Mouse (Mus musculus) liver, postnatal 0 days (tissue): ENCODE results near the gene Git2. TPM values are rescaled to one million over a fixed set of nuclear protein-coding genes. Genes with fewer than 3 reads are reported as not detected.

ENCODE experiments used
- ATAC-seq: fragments of 200-750 bp; cut with Nextera tagmentation; 2 replicates; pipeline ENCODE4 v1.8.0; 2017; ENCODE audit warnings: mild to moderate bottlenecking, moderate library complexity
- DNase-seq: peaks from one replicate; pipeline ENCODE4 v3.0.0-alpha.2; 2016
- H3K27ac ChIP-seq: fragments of 300-500 bp; sonication (generic); 2 replicates; pipeline ENCODE4 v1.5.1; 2014; ENCODE audit warnings: antibody characterized with exemption, moderate library complexity, mild to moderate bottlenecking, low read depth
- H3K27me3 ChIP-seq: fragments of 300-500 bp; sonication (generic); 2 replicates; pipeline ENCODE4 v1.6.1; 2014; ENCODE audit warnings: low read length, control low read depth, mixed read lengths; ENCODE audit not compliant: insufficient read depth
- H3K36me3 ChIP-seq: fragments of 300-500 bp; sonication (generic); replicated peaks from 2 replicates; pipeline ENCODE4 v1.6.1; 2014; ENCODE audit warnings: mild to moderate bottlenecking, control low read depth, low read length, moderate library complexity, mixed read lengths; ENCODE audit not compliant: insufficient read depth
- H3K4me1 ChIP-seq: fragments of 300-500 bp; sonication (generic); 2 replicates; pipeline ENCODE4 v1.6.1; 2014; ENCODE audit warnings: antibody characterized with exemption, mild to moderate bottlenecking, control low read depth; ENCODE audit not compliant: insufficient read depth
- H3K4me2 ChIP-seq: fragments of 300-500 bp; sonication (generic); 2 replicates; pipeline ENCODE4 v1.6.1; 2014; ENCODE audit warnings: low read depth, mild to moderate bottlenecking, low read length, moderate library complexity, mixed read lengths
- H3K4me3 ChIP-seq: fragments of 300-500 bp; sonication (generic); 2 replicates; pipeline ENCODE4 v1.5.1; 2014; ENCODE audit warnings: low read depth, low read length
- H3K9ac ChIP-seq: fragments of 300-500 bp; sonication (generic); replicated peaks from 2 replicates; pipeline ENCODE4 v1.6.1; 2014; ENCODE audit warnings: mild to moderate bottlenecking, moderate library complexity
- H3K9me3 ChIP-seq: fragments of 300-500 bp; sonication (generic); 2 replicates; pipeline ENCODE4 v1.6.1; 2016; ENCODE audit warnings: mild to moderate bottlenecking, control low read depth, low read length, mixed read lengths
- CTCF ChIP-seq: sonication (generic); IDR thresholded peaks from 2 replicates; pipeline ENCODE4 v1.5.1; 2016; ENCODE audit warnings: antibody characterized with exemption, low read depth
- EP300 ChIP-seq: IDR thresholded peaks from 2 replicates; pipeline ENCODE4 v1.6.1; 2016; ENCODE audit warnings: antibody characterized with exemption, low read depth, mild to moderate bottlenecking
- WGBS: fragments of 180-500 bp; shearing (Covaris S2); extraction: QIAGEN DNeasy Blood & Tissue Kit; methylation state at CpG from one replicate; pipeline ENCODE4 v1.1.7; 2014; ENCODE audit not compliant: insufficient replicate concordance; 5-methylcytosine and 5-hydroxymethylcytosine counted together
- polyA plus RNA-seq: library from polyadenylated mRNA; unstranded; fragments of >200 nt; fragmentation: Nextera tagmentation; extraction: Ambion mirVana; gene quantifications from 2 replicates; pipeline ENCODE4 v1.2.1, GENCODE M21; 2015

Git2 gene
- polyA plus RNA-seq, 1 experiment from 2014 or later, result 11.1 TPM

GRCm38 (mm10) chr5:114747521-114747920, 27.8 kb downstream of the Git2 start:
- WGBS, result 86% methylated on average over 5 of the region's 5 CpGs
- no peak for ATAC-seq
- peaks cover 85% of the 10 kb centered on the region for H3K36me3 ChIP-seq

GRCm38 (mm10) chr5:114746886-114747285, 28.4 kb downstream of the Git2 start:
- peaks cover 85% of the 10 kb centered on the region for H3K36me3 ChIP-seq
- no peak overlapping the region for H3K27ac ChIP-seq
- no peak overlapping the region for H3K4me3 ChIP-seq
- 84% methylated on average over 4 of the region's 4 CpGs for WGBS
- H3K9ac ChIP-seq, result no peak overlapping the region
- H3K4me1 ChIP-seq, result no peaks in the 10 kb centered on the region
- no peak overlapping the region for H3K4me2 ChIP-seq
- no peaks in the 10 kb centered on the region for H3K9me3 ChIP-seq
- H3K27me3 ChIP-seq, result no peaks in the 10 kb centered on the region
- DNase-seq, result no peak
- no peak for ATAC-seq
- no peak for TF ChIP-seq EP300
- no peak for TF ChIP-seq CTCF

More at GRCm38 (mm10) chr5:114747521-114747920, 27.8 kb downstream of the Git2 start:
- TF ChIP-seq EP300, result no peak
- H3K4me1 ChIP-seq, result no peaks in the 10 kb centered on the region
- H3K27ac ChIP-seq, result no peak overlapping the region
- no peak overlapping the region for H3K4me2 ChIP-seq
- no peak overlapping the region for H3K9ac ChIP-seq
- H3K4me3 ChIP-seq, result no peak overlapping the region
- no peak for DNase-seq
- no peaks in the 10 kb centered on the region for H3K27me3 ChIP-seq
- H3K9me3 ChIP-seq, result no peaks in the 10 kb centered on the region

GRCm38 (mm10) chr5:114745581-114745980, 29.7 kb downstream of the Git2 start:
- TF ChIP-seq CTCF, result no peak
- TF ChIP-seq EP300, result no peak

GRCm38 (mm10) chr5:114743697-114744090, 31.6 kb downstream of the Git2 start:
- no peak overlapping the region for H3K4me2 ChIP-seq
- H3K27ac ChIP-seq, result no peak overlapping the region
- peaks cover 82% of the 10 kb centered on the region for H3K36me3 ChIP-seq
- DNase-seq, result no peak
- TF ChIP-seq EP300 (no peak), CTCF (no peak)
- no peak for ATAC-seq
- no peak overlapping the region for H3K9ac ChIP-seq
- H3K27me3 ChIP-seq, result no peaks in the 10 kb centered on the region
- no peaks in the 10 kb centered on the region for H3K9me3 ChIP-seq
- H3K4me3 ChIP-seq, result no peak overlapping the region
- WGBS, result 88% methylated on average over 8 of the region's 8 CpGs
- no peaks in the 10 kb centered on the region for H3K4me1 ChIP-seq

More at GRCm38 (mm10) chr5:114745581-114745980, 29.7 kb downstream of the Git2 start:
- DNase-seq (no peak), ATAC-seq (no peak)
- WGBS, result 76% methylated on average over 5 of the region's 5 CpGs
- Histone ChIP-seq H3K36me3 (peaks cover 83% of the 10 kb centered on the region), H3K9me3 (no peaks in the 10 kb centered on the region), H3K9ac (no peak overlapping the region), H3K4me3 (no peak overlapping the region), H3K27me3 (no peaks in the 10 kb centered on the region), H3K27ac (no peak overlapping the region), H3K4me2 (no peak overlapping the region), H3K4me1 (no peaks in the 10 kb centered on the region)

- no peak overlapping the region for H3K4me2 ChIP-seq
- H3K4me1 ChIP-seq, result no peaks in the 10 kb centered on the region; the same call in 1 of the 2 replicates
- no peak overlapping the region for H3K27ac ChIP-seq
- H3K4me3 ChIP-seq, result no peak overlapping the region
- no peaks in the 10 kb centered on the region for H3K27me3 ChIP-seq
- no peak for DNase-seq
- peaks cover 83% of the 10 kb centered on the region for H3K36me3 ChIP-seq
- ATAC-seq, result no peak
- 91% methylated on average over 13 of the region's 13 CpGs for WGBS
- no peaks in the 10 kb centered on the region for H3K9me3 ChIP-seq
- no peak overlapping the region for H3K9ac ChIP-seq
- no peak for TF ChIP-seq CTCF
Observed at GRCm38 (mm10) chr5:114742998-114743696, 32.2 kb downstream of the Git2 start.

- Histone ChIP-seq H3K4me2 (no peak overlapping the region), H3K4me3 (no peak overlapping the region), H3K27me3 (no peaks in the 10 kb centered on the region), H3K36me3 (peaks cover 81% of the 10 kb centered on the region), H3K9ac (no peak overlapping the region), H3K27ac (no peak overlapping the region), H3K9me3 (no peaks in the 10 kb centered on the region), H3K4me1 (no peaks in the 10 kb centered on the region; the same call in 1 of the 2 replicates)
- 94% methylated on average over 10 of the region's 10 CpGs for WGBS
- TF ChIP-seq EP300 (no peak), CTCF (no peak)
- ATAC-seq (no peak), DNase-seq (no peak)
Observed at GRCm38 (mm10) chr5:114742572-114742971, 32.7 kb downstream of the Git2 start.
